Mouse (Mus musculus) right cerebral cortex, postnatal 10 days (tissue): ENCODE results near the gene Ccer1.
"Not testable (repeated sequence)": the region's sequence is repeated elsewhere in the genome, so short reads cannot be mapped to it uniquely, and the experiment has no call there.

Experiments
- DNase-seq, 2 experiments: peaks; one replicate each; pipeline ENCODE4 v3.0.0; 2021; ENCODE audit warnings: low spot score in 2 of 2

Gene Ccer1

DNA sequence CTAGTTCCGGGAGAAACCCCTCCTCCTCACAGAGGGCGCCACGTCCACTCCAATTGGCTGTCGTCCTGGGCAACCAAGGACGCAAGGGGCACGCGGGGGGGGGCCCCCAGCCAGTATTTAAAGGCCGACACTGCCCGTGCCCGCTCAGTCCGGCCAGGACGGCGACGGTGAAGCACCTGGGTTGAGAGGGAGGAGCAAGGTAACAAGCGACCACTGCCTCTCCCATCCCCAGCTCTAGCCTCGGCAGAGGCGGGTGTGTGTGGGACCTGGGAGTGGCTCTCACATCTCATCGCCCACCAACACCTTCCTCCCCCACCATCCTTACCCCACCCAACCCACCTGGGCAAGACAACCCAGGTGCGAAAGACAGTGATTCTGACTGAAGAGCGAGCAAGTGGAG lies at the start of gene Ccer1:
Gene Ccer1, plus strand, starts transcription at position 147 of the 400 bp plus-strand sequence.
- no peak for DNase-seq

DNA sequence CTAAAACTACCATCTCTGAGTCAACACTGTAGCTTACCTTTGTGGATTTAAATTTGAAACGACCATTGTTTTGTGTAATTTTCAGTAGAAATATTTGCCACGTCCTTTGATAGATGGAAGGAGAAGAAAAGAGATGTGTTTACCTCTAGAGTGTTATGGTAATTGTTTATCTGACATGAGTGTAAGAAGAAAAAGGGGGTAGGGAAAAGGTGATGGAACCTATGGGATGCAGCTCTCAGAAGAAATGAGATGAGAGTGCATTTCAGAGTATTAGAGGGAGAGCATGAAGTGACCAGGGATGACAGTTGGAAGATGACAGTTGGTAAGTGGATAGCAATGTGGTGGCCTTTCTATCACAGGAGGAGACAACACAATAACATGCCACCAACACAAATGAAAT lies 49.1 kb upstream of the Ccer1 start, which contains the start of gene Epyc:
Gene Epyc, plus strand, starts transcription at position 301 of the 400 bp plus-strand sequence.
- no peak for DNase-seq

DNA sequence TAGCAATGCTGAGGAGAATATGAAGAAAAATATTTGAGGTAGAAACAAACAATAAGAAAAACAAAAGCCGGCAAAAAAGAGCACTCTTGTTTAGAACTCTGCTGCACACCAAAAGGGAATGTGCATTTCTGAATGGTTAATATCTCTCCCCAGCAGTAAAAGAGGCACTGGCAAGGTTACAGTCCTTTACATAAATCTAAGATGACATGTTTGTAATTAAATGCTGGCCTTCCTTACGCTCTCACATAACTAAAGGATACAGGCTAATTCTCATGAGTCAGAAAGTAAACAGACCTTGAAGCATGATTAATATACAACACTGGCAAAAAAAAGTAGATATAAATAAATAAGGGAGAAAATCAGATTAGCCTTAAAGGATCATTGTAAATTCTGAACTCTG lies 42.5 kb upstream of the Ccer1 start:
- no peak for DNase-seq

DNA sequence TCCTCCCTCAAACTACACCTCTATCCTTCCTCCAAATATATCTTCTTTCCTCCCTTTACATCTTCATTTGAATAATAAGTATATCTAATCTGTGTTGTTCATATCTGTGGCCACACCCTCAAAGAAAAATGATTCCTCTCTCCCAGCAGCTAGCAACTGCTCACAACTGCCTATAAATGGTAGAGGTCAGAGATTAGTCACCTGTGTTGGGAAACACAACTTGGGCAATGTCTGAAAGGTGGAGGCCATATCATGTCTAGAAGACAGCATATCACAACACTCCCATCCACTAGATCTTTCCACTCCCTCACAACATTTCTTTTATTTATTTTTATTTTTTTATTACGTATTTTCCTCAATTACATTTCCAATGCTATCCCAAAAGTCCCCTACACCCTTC lies 33.4 kb upstream of the Ccer1 start:
- no peak for DNase-seq

DNA sequence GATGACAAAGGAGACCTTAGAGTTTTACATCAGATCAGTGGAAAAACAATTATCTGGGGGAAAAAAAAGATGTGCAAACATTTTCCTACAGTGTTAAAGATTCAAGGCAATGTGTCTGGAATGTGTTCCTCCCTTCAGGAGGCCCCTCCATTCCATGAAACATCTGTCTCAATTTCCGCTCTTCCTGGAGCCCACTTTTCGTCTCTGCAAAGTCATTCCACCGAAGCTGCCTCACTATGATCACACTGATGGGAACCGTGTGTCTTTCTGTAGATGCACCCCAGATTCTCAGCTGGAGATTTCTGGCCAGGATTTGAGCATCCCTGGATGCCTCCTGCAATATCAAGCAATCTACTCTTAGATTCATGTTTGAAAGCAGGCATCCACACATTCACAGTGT lies 24.2 kb upstream of the Ccer1 start:
- no peak for DNase-seq

DNA sequence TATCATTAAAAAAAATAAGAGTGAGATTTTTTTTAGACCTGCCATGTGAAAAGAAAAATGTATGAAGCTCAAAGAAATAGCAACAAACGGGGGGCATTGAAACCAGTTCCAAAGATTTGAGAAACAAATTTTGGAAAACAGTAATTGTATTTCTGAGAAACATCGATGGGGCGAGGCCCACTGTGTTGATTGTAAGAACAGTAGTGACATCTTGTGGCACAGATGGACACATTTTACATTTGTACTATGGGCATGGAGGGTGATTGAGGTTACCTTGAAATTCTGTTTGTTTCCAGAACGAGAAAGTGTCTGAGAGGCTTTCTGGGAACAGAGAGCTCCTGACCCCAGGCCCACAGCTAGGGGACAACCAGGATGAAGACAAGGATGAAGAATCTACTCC lies 22.7 kb upstream of the Ccer1 start:
- peak; percentile 25 to 35 for DNase-seq

DNA sequence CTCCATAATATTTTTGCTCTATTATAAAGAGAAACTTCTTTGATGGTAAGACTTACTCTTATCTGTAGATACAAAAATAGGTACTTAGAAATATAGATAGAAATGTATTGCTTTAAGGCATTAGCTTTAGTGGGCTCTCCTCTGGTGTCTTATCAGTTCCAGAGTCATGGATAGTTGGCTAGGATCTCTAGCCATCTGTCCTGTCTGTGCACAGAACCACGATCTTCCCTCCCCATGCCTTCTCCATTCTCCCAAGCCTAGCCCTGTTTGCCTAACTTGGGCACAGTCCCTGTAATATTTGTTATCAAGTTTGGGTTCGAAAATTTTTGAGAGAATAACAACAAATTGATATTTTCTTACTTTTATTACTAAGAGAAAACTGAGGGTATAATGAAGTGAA lies 19.6 kb upstream of the Ccer1 start:
- no peak for DNase-seq

DNA sequence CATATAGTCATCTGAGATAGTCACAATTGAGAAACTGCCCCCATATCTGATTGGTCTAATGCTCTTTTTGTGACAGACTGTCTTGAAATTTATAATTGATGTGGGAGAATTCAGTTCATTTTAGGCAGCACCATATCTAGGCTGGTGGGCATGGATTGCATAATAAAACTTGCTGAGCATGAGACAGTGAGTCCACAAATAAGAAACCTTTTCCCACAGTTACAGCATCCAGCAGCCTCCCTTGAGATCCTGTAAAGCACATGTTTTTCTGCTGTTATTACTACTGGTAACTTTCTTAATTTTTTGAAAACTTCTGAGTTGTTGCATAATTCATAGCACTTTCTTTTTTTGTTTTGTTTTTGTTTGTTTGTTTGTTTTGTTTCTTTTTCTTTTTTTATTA lies 9.9 kb upstream of the Ccer1 start:
- DNase-seq: no peak

DNA sequence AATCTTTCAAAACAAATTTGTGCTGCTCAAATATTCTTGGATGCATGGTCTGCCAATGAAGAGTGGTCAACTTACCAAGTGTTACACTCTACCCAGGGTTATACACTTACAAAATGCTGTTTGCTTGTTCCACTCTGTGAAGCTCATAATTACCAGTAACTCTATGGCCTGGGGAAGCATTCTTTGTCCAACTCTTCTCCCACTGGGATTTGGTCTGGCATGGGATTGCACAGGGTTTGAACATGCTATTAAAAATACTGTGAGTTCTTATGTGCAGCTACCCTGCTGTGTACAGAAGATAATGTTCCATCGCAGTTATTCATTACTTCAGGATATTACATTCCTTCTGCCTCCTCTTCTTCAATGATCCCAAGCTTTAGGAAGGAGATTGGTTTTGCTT lies 5.7 kb upstream of the Ccer1 start:
- no peak for DNase-seq

DNA sequence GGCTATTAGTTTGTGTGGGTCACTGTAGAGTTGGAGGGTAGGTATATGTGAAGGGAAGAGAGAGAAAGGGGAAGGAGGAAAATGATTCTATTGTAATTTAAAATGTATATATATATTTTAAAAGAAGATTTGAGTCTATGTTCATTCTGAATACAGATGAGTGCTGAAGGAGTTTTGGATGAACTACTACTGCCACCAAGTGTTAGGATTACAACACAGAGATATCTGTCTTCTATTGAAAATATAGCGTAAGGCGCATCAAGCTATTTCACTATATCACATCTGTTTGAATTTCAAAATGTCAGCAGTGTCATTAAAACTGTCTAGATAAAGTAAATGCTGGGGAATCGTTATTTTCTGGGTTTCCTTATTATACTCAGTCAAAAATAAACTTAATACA lies 3.4 kb upstream of the Ccer1 start:
- DNase-seq: no peak

DNA sequence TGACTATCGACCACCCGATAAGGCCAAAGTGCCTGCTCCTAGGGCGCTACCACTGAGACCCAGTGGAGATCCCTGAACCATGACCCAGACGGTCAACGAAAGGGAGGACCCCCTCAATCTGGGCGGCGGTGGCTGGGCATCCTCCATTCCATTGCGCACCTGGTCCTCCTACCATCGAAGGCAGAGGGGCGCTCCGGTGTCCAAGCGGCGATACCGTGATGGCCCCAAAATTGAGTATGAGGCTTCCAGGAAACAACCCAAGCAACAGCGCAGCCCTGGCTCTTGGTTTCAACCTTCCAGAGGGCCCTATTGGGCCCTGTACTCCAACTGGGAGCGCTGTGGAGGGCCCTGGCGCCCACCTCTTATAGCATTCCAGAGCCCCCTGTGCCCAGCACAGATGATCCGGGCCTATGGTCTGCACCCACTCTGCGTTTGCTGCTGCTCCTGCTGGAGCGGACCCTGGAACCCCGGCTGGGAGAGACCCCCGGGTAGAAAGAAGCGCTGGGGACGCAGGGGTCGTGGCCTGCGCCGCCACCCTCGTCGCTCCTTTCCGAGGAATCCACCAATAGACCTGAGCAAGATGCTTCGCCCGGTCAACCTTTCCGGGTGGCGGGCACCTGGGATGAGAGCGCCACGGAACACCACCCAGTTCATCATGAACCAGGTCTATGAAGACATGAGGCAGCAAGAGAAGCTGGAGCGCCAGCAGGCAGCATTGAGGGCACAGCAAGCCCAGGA lies 708 bp downstream of the Ccer1 start:
- DNase-seq: no peak

DNA sequence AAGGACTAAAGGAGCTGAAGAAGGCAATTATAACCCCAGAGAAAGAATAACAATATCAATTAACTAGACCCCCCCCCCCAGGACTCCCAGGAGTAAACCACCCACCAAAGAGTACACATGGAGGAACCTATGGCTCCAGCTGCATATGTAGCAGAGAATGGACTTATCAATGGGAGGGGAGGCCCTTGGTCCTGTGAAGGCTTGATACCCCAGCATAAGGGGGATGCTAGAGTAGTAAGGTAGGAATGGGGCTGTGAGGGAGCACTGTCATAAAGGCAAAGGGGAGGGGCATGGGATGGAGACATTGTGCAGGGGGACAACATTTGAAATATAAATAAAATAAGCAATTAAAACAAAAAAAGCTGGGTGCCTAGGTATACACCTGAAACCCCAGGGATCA lies 9.5 kb downstream of the Ccer1 start:
- no peak for DNase-seq

DNA sequence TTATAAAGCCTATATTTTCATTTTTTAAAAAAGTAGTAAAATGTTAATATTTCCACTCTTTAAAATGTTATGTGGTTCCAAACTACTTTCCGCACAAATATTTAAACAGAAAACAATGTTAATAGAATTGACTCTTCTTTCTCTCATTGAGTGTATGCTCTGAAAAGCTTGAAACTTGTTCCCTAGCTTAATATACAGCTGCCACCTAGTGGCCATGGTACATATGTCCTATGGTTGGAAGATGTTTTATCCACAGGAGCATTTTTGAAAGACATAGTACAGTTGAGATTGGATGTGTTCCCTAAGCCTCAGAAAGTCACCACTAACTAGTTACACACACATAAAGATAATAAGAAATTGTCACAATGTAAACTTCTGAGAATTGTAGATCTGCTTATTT lies 11.7 kb downstream of the Ccer1 start:
- DNase-seq: peak in 1 of 2 experiments; percentile 54

DNA sequence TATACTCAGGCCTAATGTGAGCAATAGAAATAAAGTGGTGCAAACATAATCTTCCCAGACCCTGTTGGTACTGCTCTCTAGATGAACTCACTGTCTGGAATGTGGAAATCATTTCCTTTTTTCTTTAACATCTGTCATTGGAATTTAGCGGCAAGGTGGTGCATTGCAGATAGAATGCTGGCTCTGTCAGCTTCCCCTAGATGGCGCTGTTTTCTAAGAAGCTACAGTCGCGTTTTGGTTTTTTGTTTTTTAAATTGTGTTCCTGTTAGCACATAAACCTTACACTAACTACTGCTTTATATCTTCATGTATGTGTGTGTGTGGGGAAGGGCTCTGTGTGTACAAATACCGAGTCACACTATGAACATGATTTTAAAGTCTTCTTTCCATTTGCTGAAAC lies 19.8 kb downstream of the Ccer1 start:
- peak; percentile 43 to 55 for DNase-seq

DNA sequence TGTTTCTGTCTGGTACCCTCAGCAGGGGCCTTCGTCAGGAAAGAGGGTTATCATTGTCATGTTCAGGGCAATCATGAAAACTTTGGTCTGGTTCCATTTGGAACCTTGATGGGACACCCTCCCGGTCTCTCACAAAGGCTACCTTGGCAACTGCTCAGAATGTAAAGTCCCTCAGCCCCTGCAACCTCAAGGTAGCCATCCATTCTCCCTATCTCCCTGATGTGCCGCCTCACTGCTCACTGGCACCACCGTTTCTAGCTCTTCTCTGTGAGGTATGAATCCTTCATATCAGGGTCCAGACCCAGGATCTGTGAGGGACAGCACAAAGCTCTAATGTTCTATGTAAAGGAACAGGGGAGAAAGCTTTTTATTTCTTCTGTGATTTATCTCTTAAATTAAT lies 21.7 kb downstream of the Ccer1 start:
- DNase-seq: no peak

DNA sequence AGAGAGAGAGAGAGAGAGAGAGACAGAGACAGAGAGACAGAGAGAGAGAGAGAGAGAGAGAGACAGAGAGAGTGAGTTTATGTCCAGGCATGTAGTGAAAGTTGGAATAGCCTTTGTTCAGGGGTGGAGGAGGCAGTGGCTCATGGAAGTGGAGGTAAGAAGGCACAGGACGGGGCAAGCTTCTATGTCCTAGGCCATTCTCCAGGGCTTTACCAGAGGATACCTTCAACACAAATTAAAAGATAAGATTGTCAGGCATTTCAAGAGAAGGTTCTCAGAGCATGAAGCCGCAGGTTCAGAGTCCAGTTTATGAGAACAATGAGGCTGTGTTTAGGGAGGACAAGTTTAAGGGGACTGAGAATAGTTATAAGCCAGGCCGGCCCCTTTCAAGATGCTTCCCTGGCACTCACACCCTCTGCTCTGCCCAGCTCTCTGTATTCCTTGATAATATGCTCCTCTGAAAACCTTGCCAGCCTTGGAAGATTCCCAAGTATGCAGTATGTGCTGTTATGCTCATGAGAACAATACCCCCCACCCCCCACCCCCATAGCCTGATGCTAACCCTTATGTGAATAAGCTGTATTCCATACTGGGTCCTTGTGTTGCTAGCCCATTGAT lies 22.5 kb downstream of the Ccer1 start:
- DNase-seq: peak in 1 of 2 experiments; percentile 42

DNA sequence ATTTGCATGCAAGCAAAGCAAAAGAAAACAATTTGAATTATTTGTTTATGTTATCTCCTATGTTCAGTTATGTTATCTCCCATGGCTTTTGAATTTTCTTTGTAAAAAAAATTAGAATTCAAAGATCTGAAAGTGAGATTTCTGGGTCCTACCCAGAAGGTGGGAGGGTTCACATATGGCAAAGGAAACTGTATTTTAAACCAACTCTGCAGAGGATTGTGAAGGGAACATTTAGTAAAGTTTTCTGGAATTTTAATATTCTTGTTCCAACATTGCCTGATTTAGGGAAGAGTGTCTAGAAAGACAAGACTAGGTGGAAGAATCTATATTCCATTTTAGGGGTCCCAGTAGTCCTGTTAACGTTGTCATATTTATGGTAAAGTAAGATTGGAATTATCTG lies 24.4 kb downstream of the Ccer1 start:
- DNase-seq: no peak

DNA sequence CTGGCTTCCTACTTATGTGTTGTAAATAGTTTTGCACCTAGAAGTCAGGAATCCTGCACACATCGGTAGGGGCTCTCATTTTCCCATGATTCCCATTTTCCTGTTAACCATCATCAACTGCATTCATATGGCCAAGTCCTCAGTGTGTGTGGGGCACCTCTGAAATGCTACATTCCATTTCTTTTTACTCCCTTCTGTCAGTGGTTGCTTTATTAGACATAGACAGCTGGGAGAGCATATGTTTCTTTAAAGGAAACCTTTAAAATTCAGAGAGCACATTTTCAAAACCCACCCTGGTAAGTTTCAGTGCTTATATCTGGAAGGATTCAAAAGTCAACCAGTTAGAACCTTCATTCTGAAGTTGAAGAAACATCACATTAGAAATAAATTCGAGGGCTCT lies 25.2 kb downstream of the Ccer1 start:
- DNase-seq: no peak

DNA sequence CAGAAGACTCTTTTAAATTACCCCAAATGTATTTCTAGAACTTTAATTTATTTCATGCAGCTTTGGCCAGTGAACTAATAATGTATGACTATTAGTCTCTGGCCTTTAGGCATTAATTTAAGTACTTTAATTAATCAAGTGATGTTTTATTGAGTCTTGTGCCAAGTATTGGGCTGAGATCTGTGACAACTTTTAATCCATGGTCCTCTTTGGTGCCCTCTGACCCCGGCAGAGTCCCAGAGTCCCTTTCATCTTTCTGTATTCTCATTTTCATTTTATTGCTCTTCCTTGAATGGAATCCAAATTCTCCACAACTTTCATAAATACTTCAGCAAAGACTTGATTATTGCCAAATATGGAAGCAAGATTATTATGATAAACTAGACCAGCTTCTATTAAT lies 27.8 kb downstream of the Ccer1 start:
- DNase-seq: no peak

DNA sequence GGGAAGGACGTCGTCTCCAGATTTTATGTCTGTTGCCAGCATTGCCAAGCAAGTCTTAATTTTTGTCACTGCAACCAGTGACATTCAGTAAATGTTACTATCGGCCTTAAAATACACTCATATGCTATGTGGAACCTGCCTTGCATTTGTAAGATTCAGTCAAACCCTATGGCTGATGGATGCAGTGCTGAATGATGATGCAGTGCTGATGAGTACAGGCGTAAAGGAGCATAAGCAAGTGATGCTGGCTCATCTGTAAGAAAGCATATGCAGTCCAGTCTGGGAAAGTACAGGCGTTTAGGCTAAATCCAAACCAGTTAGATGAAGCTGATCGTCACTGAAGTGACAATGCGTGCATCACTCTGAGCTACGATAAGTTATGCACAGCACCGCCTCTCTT lies 29.9 kb downstream of the Ccer1 start:
- no peak for DNase-seq

DNA sequence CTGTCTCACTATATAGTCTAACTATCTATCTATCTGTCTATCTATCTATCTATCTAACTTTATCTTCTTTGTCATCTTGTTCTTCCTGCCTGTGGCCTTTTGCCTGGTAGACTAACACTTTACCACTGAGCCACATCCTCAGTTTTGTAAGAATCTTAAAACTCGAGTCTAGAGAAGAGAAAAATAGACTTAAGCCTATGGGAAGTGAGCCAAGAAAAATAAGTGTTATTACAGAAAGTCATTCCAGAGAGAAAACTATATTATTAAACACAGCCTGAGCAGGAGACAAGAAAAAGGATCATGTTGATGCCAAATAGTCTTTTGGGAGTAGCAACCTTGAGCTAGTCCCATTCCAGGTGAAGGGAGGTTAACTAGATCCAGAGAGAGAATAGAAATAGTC lies 33.1 kb downstream of the Ccer1 start:
- no peak for DNase-seq

DNA sequence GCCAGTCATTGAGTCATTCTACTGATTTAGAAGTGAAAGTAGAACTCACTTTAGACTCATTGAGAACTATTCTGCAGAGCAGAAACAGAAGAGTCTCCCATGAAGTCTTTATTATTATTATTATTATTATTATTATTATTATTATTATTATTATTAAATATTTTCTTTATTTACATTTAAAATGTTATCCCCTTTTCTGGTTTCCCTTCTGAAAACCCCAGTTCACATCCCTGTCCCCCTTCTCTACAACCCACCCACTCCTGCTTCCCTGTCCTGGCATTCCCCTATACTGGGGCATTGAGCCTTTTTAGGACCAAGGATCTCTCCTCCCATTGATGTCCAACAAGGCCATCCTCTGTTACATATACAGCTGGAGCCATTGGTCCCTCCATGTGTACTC lies 33.8 kb downstream of the Ccer1 start, which contains the start of gene C030005K15Rik:
Gene C030005K15Rik, minus strand, starts transcription at position 101 of the 400 bp plus-strand sequence.
- DNase-seq: not testable (repeated sequence)
